Mouse (Mus musculus) naive thymus-derived CD4-positive, alpha-beta T cell, adult 2 months (primary cell): ENCODE measurements around the gene Adgrv1.
"Not testable (repeated sequence)": the region's sequence is repeated elsewhere in the genome, so short reads cannot be mapped to it uniquely, and the experiment has no call there.

Source experiments
- DNase-seq: peaks from one replicate; pipeline ENCODE4 v3.0.0-alpha.2; 2011; ENCODE audit warnings: low read depth

Adgrv1 gene

DNA sequence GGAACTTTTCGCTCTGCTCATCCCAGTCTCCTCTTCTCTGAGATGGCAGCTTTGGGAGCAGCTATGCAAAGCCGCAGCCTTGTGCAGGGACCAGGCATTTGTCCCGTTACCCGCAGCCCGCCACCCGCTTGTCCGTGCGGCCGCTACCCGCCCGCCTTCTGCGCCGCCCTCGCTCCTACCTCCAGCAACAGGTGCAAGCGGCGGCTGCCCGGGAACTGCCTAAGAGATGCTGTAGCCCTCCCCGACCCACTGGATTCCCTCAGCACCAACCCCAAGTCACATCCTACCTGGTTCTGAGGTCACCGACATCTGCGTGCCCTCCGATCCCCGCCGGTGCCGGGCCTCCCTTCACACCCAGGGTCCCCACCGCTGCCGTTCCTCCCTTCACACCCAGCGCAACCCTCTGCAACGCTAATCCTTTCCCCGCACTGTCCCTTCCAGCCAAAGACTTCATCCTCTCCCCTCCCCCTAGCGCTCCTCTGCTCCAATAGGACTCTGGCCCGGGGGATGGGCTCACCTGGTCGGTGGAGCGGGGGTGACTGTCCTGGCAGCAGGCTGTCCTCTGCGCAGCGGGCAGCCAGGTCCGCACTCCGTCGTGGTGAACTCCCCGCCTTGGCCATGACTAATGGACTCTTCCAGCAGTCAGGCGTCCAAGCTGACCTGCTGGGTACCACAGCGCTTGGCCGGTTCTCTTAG, at the start of gene Adgrv1:
Gene Adgrv1 (minus strand): TSS at position 435 of the 696 bp plus-strand sequence.
- no peak for DNase-seq

DNA sequence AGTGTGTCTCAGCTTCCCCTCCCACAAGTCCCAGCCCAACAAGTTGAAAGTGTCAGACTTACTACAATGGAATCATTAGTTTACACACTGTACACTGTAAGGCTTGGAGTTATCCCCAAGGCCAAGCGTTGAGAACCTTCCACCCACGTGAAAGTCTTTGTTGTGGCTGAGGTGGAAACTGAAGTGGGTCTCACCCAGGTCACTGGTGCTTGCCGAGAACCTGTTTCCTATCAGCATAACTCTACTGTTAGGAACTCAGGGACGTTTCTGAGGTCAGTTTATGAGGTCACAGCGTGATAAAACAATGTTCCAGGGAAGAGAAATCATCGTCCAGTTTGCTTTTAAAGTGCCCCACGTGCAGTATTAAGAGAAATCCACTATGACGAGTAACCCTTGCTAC, 42.4 kb upstream of the Adgrv1 start:
- no peak for DNase-seq

DNA sequence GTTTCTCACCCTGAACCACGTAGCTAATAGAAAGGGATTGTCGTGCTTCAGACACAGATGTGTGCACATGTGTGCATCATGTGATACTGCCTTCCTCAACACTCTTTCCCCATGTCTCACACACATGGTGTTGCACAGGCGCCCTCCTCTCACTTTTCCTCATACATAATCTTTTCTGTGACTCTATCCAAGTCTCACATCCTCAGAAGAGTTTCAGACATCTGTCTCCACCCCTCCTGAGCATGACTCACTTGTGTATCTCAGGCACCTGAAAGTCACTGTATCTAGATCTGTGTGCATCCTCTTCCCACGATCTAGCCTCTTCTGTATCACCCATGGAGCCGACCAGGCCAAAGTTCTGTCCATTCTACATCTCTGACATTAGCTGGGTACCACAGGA, 34.8 kb upstream of the Adgrv1 start:
- no peak for DNase-seq

DNA sequence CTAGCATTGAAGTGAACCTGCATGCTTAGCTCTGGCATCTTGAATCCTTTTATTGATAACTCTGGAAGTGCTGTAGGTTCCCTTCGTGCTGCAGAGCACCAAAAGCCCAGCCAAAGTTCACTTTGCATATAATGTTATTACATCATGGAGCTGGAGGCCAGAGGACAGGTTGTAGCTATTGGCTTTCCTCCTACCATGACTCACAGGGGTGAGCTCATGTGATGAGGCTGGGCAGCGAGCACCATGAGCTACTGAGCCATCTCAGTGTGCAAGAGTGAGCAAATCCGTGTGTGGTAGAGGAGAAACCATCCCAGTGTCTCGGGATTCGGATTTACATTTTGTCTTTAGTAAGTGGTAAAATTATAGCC, 31.4 kb upstream of the Adgrv1 start:
- DNase-seq: no peak

DNA sequence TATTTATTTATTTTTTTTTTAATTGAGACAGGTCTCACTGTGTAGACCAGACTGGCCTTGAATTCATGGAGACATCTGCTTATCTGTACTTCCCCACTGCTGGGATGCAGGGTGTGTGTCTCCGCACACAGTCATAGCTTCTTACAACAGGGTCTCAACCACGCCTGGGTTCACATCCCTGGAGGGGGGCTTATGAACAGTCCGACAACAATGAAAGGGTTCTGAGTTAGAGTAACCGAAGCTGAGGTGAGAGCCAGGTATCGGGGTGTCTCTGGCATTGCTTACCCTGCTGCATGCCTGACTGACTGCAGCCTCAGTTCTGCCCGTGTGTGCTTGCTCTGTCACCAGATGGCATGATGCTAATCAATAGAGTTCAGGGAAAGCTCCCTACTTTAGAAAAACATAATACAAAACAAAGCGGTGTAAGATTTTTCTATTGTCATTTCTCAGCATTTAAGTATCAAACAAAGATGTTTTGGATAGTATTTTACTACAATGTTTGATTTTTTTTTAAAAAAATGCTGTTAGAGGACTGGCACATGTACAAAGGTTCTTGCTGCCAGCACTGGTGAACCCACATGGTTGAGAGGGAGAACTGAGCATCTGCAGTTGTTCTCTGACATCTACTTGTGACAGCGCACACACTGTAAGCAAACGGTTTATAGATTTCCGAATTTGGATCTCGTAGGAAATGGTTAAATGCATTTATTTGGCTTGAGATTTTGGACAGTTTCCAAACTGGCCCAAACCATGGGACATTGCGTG, 30.8 kb upstream of the Adgrv1 start:
- no peak for DNase-seq

DNA sequence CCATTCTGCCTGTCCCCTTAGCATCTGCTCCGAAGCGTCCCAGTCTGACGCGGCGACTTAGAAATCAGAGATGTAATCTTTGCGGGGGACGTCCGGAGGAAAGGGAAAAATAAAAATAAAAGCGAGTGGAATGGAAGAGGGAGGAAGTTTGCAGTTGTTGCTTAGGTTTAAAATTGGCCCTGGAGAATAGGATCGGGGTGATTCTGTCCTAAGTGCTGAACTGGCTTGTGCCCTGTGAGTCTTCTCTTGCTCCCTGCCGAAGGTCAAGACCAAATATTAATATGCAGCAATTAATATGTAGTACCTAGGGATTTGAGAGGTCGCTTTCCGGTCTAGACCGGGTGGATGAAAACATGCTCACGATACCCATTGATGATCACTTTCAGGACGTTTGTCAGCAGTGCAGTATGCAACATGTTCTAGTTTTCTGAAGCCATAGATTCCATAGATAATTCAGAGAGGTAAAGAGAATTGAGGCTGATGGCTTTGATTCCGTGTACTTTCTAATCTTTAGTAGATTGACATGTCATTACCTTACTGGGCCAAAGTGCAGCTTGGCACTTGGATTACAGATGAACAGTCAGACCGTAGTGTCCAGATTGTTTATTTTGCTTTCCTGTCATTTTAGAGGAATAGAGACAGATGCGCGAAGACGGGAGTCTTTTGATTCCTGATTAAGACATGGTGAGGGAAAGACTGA, 25.2 kb upstream of the Adgrv1 start:
- DNase-seq: no peak

DNA sequence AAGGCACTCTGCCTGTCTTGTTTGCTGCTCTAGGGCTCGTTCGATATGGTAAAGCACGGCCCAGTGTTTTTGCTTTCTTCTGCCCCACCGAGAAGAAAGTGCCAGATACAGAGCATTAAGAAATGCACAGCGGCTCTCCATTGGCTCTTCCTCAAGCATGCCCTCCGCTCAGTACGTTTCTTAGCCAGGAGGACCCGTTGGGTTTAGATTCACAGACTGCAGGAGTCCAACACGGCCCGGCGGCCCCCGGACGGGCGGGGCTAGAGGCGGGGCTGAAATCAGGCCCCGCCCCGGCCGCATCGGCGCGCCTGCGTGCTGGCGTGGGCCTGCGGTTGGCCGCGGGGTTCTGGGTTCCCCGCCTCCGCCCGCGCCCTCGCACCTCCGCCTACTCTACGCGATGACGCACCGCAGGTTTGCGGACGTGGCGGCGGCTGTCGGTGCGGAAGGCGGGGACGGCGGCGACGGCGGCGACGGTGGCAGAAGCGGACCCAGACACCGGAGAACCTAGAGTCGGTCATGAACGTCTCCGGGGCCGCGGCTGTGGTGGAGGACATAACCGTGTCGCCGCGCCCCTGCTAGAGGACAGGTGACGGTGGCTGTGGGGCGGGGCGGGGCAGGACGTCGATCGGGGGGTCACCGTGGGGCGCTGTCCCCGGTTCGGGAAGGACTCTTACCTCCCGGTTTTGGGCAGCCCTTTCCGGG, 24.5 kb upstream of the Adgrv1 start, which contains the start of gene Lysmd3:
Gene Lysmd3 (plus strand): TSS at position 313 of the 702 bp plus-strand sequence.
- DNase-seq: peak; percentile 95

DNA sequence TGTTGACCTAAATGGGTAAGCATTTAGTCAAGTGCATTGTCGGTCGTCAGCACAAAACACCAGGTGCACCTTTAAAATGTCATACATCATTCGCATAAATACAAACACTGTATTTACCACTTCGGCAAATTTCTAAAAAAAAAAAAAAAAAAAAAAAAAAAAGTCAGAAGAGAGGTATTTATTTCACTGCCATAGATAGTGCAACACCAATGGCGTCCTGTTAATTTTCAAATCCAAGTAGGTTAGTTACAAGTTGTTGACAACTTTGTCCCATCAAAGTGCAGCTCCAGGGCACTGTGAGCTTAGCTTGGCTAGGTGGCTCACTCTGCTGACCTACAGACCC, 24.0 kb upstream of the Adgrv1 start:
- no peak for DNase-seq

DNA sequence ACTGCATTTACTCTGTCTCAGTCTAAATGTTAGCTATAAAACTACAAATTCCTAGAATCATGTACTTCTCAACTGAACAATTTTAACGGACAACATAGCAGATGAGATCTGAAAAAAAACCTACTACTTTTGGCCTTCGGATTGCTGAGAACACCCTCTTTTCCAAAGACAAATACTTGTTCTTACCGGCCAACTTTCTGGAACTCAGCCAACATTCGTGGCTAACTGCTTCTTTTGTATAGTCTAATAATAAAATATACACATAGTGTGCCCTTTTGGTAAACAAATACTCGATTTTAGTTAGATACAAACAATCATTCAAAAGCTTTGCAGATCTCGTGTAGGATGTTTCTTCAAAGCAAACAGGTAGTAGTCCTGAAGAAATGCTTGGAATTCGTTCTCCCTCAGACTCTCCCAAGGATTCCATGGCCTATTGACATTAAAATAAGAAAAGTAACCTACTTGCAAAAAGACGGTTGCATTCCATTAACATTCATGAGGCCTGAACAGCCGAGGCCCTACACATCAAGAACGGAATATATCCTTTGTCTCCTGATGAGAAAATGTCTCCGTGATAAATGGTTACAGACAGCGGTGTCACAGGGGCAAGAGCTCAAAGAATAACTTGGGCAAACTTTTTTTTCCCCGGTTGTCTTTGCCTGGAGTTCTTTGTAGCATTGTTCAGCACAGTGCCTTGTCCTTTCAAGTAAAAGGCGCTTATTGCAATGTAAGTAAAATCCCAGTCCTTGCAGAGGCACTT, 23.3 kb upstream of the Adgrv1 start:
- DNase-seq: no peak

DNA sequence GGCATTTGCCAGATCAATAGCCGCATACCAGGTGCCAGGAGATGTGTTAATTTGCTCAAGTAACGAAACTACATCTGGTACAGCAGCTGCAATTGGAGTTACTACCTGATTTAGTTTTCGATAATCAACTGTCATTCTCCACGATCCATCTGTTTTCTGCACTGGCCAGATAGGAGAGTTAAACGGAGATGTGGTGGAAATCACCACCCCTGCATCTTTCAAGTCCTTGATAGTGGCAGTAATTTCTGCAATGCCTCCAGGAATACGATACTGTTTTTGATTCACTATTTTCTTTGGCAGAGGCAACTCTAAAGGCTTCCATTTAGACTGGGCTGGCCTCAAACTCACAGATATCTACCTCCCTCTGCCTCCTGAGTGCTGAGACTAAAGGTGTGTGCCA, 17.4 kb upstream of the Adgrv1 start:
- not testable (repeated sequence) for DNase-seq

DNA sequence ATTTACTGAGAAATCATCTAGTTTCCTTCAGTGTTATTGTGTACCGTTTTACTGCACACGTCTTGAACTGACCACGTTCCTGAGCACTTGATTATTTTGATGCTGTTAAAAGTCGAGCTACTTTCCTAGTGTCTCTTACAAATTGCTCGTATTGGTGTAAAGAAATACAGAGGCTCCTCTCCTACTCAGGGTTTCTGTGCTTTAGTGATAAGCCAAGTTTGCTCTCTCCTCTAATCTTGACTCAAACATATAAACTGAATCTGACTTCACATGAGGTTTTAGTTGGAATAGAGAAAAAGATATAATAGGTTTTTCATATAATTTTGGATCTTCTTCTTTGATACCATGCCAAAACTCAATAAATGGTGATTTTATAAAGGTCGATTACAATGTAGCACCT, 13.4 kb upstream of the Adgrv1 start:
- no peak for DNase-seq

DNA sequence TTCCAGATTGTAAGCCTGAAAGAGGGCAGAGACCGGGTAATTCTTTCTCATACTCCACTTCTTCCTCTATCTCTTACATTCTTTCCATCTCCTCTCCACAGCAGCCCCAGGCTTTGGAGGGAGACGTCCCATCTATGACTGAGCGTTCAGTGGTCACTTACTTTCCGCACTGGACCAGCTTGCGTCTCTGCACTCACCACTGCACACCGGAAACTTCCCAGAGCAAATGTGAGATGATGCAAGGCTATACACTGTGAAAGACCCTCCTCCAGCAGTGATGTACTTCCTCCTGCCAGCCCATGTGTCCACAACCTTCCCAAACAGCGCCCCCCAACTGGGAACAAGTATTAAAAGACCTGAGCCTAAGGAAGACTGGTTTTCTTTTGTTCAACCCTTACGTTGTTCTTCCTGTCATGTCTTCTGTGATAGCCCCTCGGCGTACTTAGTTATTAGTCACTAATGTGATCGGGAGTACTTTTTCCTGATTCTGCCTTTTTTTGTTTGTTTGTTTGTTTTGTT, 11.2 kb upstream of the Adgrv1 start:
- no peak for DNase-seq

DNA sequence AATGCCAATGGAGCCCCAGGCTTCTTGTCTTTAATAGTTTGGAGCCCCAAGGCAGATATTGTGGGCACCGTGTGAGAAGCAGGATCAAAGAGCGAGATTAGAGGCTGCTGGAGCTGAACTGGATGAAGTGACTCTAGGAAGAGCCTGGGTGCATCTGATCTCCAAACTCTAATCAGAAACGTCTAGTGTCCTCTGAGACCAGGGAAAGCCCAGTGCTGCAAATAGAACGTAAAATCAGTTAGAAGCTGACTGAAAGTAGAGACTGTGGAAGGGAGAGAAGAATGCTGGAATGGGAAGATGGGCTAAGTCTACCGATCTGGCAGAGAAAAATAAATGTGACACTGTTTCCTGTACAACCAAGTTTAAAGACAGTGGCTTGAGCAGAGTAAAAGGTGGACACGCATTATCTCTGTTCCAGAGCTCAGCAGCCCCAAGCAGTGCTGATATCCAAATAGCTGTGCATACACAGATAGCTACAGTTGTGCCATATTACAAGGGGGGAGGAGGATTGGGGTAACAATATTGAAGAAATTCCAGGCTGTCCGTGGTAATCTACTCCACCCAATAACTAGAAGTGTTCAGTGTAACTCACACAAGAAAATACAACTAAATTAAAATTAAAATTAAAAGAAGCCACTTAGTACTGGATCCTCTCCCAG, 9.7 kb upstream of the Adgrv1 start:
- no peak for DNase-seq

DNA sequence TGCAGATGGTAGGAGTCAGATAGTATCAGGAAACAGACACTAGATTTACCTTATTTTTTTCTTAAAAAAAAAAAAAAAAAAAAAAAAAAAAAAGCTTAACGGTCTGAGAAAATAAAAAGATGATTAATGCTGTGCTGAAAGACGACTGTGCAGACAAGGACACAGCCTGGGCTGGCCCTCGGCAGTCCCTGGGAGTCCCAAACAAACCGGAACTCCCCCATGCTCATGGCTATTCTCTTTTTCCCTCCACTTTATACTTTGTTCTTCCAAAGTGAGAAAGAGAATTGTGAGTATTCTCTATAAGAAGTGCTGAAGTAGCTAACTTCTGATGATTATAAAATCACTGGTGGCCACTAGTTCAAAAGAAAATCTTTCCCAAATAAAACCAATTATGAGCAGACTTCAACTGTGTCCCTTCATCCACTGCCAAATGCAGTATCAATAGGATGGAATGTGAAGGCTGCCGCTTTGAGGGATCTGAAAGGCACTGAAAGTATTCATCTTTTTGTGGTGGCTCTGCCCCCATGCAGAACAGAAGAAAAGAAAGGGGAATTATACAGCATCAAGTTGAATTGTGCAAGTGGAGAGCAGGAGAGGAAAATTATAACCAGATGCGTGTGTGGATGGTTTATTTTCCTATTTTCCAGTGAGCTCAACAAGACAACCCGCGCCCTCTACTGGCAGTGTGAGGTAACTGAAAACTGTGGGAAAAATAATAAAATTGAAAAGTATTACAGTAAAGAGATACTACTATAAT, 8.5 kb upstream of the Adgrv1 start:
- peak; percentile 61 for DNase-seq

DNA sequence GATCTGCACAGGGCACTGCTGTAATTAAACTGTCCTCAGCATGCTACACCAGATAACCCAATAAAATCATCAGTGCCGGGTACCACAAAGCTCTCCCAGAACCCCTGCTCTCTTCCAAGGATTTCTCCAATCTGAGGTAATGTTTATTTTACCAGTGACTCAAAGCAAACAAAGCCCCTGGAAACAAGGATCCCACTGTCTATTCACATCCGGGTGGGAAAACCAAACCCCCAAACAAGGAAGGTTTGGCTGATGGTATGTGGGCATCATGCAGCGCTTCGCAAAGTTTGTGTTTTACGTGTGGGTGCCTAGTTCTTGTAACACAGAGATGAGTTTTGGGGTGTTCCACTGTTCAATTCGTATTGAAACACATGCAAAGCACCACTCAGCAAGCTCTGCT, 7.9 kb upstream of the Adgrv1 start:
- DNase-seq: no peak

DNA sequence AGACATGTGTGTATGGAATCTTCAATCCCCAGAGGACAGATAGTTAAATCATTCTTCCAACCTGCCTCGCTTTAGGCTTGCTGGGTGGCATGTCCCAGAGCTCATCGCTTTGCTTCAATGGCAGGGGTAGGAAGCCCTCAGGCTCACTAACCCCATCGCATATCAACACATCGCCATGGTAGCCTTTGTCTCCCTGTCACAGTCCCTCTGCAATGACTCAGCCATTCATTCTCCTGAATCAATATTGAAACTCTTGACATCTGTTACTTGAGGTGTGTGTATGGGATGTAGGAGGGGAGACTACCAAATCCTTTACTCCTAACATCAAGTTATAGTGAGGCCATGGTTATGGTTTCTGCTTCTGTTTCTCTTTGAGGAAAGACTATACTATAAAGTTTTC, 6.7 kb upstream of the Adgrv1 start:
- DNase-seq: no peak

DNA sequence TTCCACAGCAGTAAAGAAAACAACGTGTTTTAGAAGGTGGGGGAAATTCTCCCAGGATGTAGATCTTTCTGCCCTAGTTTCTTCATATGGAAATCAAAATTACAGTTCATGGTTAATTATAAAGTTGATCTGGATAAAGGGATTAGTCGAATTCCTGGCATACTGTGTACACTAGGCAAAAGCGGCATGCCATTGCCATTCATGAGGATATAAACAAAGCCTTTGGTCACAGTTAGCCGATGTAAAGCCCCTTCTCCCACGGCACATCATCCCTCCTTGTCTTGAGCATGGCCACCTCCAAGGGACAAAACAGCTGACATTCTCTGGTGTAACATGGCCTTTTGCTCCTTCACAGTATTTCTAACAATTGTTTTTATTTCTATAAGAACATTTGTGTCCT, 2.4 kb downstream of the Adgrv1 start:
- no peak for DNase-seq

DNA sequence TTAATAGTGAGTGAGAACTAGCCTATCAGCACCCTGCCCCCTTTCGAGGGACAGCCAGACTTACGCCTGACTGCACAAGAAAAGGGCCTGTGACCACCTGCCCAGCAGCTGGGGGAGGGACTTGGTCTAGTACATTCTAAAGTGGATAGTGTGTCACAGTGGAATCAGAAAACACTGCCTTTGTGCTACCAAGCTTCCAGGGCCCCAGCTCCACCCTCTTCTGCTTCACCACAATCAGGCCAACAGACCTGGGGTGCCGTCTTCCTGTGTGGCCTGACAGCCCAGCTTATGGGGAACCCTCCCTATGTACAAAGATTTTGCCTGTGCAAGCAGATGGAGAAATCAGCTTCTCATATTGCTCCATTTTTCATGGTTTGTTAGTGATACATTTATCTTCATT, 3.6 kb downstream of the Adgrv1 start:
- no peak for DNase-seq

DNA sequence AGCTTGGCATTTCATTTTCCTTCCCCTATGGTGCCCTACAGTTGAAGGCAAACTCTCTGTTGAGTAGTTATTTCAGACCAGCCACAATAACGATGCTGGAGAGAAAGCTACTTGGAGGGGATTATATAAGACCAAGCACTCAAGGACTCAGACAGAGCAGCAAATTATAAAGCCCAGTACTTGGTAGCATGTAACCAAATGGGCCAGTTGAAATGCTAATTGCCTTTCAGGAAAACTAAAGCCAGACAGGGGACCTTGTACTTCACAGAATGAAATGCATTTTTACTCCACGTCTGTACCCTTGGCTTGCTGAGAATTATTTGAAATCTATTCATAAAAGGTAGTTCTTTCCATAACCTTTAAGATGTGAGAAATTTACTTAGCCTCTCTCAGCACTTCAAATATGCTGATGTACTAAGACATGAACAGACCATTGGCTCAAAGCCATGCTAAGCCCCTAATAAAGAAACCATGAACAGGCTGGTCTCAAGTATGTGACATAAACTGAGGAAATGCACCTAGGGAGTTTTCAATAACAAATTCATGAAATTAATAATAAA, 4.2 kb downstream of the Adgrv1 start:
- no peak for DNase-seq

DNA sequence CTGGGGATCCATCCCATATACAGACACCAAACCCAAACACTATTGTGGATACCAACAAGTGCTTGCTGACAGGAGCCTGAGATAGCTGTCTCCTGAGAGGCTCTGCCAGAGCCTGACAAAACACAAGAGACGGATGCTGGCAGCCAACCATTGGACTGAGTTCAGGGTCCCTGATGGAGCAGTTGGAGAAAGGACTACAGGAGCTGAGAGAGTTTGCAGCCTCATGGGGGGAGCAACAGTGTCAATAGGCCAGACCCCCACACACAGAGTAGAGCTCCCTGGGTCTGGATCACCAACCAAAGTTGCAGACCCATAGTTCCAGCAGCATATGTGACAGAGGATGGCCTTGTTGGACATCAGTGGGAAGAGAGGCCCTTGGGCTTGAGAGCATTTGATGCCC, 5.1 kb downstream of the Adgrv1 start:
- not testable (repeated sequence) for DNase-seq
